Mouse (Mus musculus): ENCODE data around the gene Oit3.
A peak's percentile ranks its signal among the peaks of the same experiment; 100 is the strongest.
"Not testable (repeated sequence)": the region's sequence is repeated elsewhere in the genome, so short reads cannot be mapped to it uniquely, and the experiment has no call there.

Oit3 gene

GRCm38 (mm10) chr10:59429448-59430135 lies 12.0 kb downstream of the Oit3 start:
- no peak for DNase-seq (ENCODE audit: low read depth, low spot score)

GRCm38 (mm10) chr10:59426371-59426770 lies 15.2 kb downstream of the Oit3 start:
- DNase-seq (ENCODE audit: low read depth, low spot score), result no peak

GRCm38 (mm10) chr10:59425369-59425768 lies 16.2 kb downstream of the Oit3 start:
- DNase-seq (ENCODE audit: low read depth, low spot score), result peak; percentile 70

GRCm38 (mm10) chr10:59424453-59424852 lies 17.1 kb downstream of the Oit3 start:
- DNase-seq (ENCODE audit: low read depth, low spot score), result no peak

- DNase-seq (ENCODE audit: low read depth, low spot score), result no peak
Observed at GRCm38 (mm10) chr10:59419516-59419915, 22.1 kb downstream of the Oit3 start.

- DNase-seq (ENCODE audit: low read depth, low spot score), result no peak
Observed at GRCm38 (mm10) chr10:59416623-59417022, 25.0 kb downstream of the Oit3 start.

GRCm38 (mm10) chr10:59413711-59414110 lies 27.9 kb downstream of the Oit3 start:
- no peak for DNase-seq (ENCODE audit: low read depth, low spot score)

- no peak for DNase-seq (ENCODE audit: low read depth, low spot score)
Observed at GRCm38 (mm10) chr10:59410264-59410663, 31.3 kb downstream of the Oit3 start.

- no peak for DNase-seq (ENCODE audit: low read depth, low spot score)
Observed at GRCm38 (mm10) chr10:59408499-59408898, 33.1 kb downstream of the Oit3 start.

GRCm38 (mm10) chr10:59403793-59404149 lies 37.8 kb downstream of the Oit3 start:
- DNase-seq (ENCODE audit: low read depth, low spot score), result no peak

- no peak for DNase-seq (ENCODE audit: low read depth, low spot score)
Observed at GRCm38 (mm10) chr10:59402899-59403792, 38.4 kb downstream of the Oit3 start, which contains the start of gene Pla2g12b. Gene Pla2g12b (plus strand): TSS chr10:59403660.

GRCm38 (mm10) chr10:59395461-59395860 lies 46.1 kb downstream of the Oit3 start, which contains the start of gene Gm10273:
Gene Gm10273 (plus strand): TSS chr10:59395632.
- DNase-seq (ENCODE audit: low read depth, low spot score), result not testable (repeated sequence)

- DNase-seq (ENCODE audit: low read depth, low spot score), result no peak
Observed at GRCm38 (mm10) chr10:59391907-59392306, 49.7 kb downstream of the Oit3 start.

GRCm38 (mm10) chr10:59389652-59390051 lies 51.9 kb downstream of the Oit3 start:
- DNase-seq (ENCODE audit: low read depth, low spot score), result no peak

- DNase-seq (ENCODE audit: low read depth, low spot score), result no peak
Observed at GRCm38 (mm10) chr10:59386951-59387350, 54.6 kb downstream of the Oit3 start.

GRCm38 (mm10) chr10:59381563-59381962 lies 60.0 kb downstream of the Oit3 start:
- DNase-seq (ENCODE audit: low read depth, low spot score), result not testable (repeated sequence)

- DNase-seq (ENCODE audit: low read depth, low spot score), result no peak
Observed at GRCm38 (mm10) chr10:59380411-59380821, 61.2 kb downstream of the Oit3 start.

- DNase-seq (ENCODE audit: low read depth, low spot score), result no peak
Observed at GRCm38 (mm10) chr10:59379927-59380326, 61.7 kb downstream of the Oit3 start.

GRCm38 (mm10) chr10:59378728-59379127 lies 62.9 kb downstream of the Oit3 start:
- no peak for DNase-seq (ENCODE audit: low read depth, low spot score)

- DNase-seq (ENCODE audit: low read depth, low spot score), result no peak
Observed at GRCm38 (mm10) chr10:59377906-59378305, 63.7 kb downstream of the Oit3 start.
